Mouse (Mus musculus): ENCODE data around the gene Sema4b. TPM values are rescaled to one million over a fixed set of nuclear protein-coding genes. Genes with fewer than 3 reads are reported as not detected.

The Sema4b gene
- total and polyA plus RNA-seq, 3 experiments, result 10.9 to 17.3 TPM; not detected in 1

GRCm38 (mm10) chr7:80195576-80196263 lies 9.1 kb downstream of the Sema4b start:
- no peak overlapping the region for H3K9ac ChIP-seq (ENCODE audit: control insufficient read depth, low read depth, low read length, poor library complexity, severe bottlenecking)
- H3K4me3 ChIP-seq (ENCODE audit: control insufficient read depth in 1 of 2, insufficient read depth in 1 of 2, low read depth in 2 of 2, low read length in 2 of 2), result no peak overlapping the region
- no peaks in the 10 kb centered on the region for H3K27me3 ChIP-seq (ENCODE audit: control insufficient read depth in 1 of 2, insufficient read depth in 2 of 2, low read length in 2 of 2)
- TF ChIP-seq ZKSCAN1 (IDR thresholded peaks at IDR 0.05; ENCODE audit: low read depth, low read length), result no peak
- peaks cover 26% of the 10 kb centered on the region for H3K79me2 ChIP-seq (ENCODE audit: control insufficient read depth, insufficient read depth, low read length, poor library complexity)
- peaks cover 12 to 29% of the 10 kb centered on the region in 2 experiments for H3K4me1 ChIP-seq (ENCODE audit: control insufficient read depth in 1 of 2, insufficient read depth in 2 of 2, low read length in 2 of 2)
- peaks cover 0 to 28% of the 10 kb centered on the region in 2 experiments; a peak in 2 of 4 replicates for H3K36me3 ChIP-seq (ENCODE audit: control insufficient read depth in 1 of 2, insufficient read depth in 2 of 2, low read length in 2 of 2)
- H3K9me3 ChIP-seq (replicated peaks; ENCODE audit: insufficient read depth, low read length), result no peaks in the 10 kb centered on the region
- no peak for DNase-seq (ENCODE audit: low read depth, low spot score)
- no peak overlapping the region for H3K27ac ChIP-seq (ENCODE audit: control insufficient read depth, low read depth, low read length)

GRCm38 (mm10) chr7:80197371-80197770 lies 10.7 kb downstream of the Sema4b start:
- Histone ChIP-seq H3K27me3 (ENCODE audit: control insufficient read depth in 1 of 2, insufficient read depth in 2 of 2, low read length in 2 of 2) (no peaks in the 10 kb centered on the region), H3K9me3 (replicated peaks; ENCODE audit: insufficient read depth, low read length) (no peaks in the 10 kb centered on the region), H3K9ac (ENCODE audit: control insufficient read depth, low read depth, low read length, poor library complexity, severe bottlenecking) (peak overlapping the region; percentile 93), H3K79me2 (ENCODE audit: control insufficient read depth, insufficient read depth, low read length, poor library complexity) (peaks cover 42% of the 10 kb centered on the region), H3K4me3 (ENCODE audit: control insufficient read depth in 1 of 2, insufficient read depth in 1 of 2, low read depth in 2 of 2, low read length in 2 of 2) (peak overlapping the region; percentile 89 to 93), H3K27ac (ENCODE audit: control insufficient read depth, low read depth, low read length) (peak overlapping the region; percentile 67), H3K4me1 (ENCODE audit: control insufficient read depth in 1 of 2, insufficient read depth in 2 of 2, low read length in 2 of 2) (peaks cover 8 to 20% of the 10 kb centered on the region in 2 experiments), H3K36me3 (ENCODE audit: control insufficient read depth in 1 of 2, insufficient read depth in 2 of 2, low read length in 2 of 2) (peaks cover 0 to 19% of the 10 kb centered on the region in 2 experiments; a peak in 2 of 4 replicates)
- TF ChIP-seq POLR2AphosphoS2 (IDR thresholded peaks at IDR 0.05; ENCODE audit: low read length), result no peak
- peak; percentile 47; the same call in 1 of the 2 replicates for TF ChIP-seq MAZ (IDR thresholded peaks at IDR 0.05; ENCODE audit: low read depth, low read length)
- peak; percentile 50 for DNase-seq (ENCODE audit: low read depth, low spot score)

GRCm38 (mm10) chr7:80197941-80198778 lies 11.5 kb downstream of the Sema4b start:
- peak; percentile 86 for DNase-seq (ENCODE audit: low read depth, low spot score)
- TF ChIP-seq MEF2A (IDR thresholded peaks at IDR 0.05; ENCODE audit: extremely low read depth, insufficient replicate concordance, low read depth, low read length, poor library complexity, severe bottlenecking), result no peak
- TF ChIP-seq USF1 (IDR thresholded peaks at IDR 0.05; ENCODE audit: low read depth, low read length), result peak; percentile 94
- TF ChIP-seq UBTF (IDR thresholded peaks at IDR 0.05; ENCODE audit: borderline replicate concordance, insufficient read depth, low read depth, low read length), result peak; percentile 80; the same call in 1 of the 2 replicates
- 0 out of 2 replicates have a peak, but pooled peaks have one; percentile 30 for TF ChIP-seq TBP (IDR thresholded peaks at IDR 0.05; ENCODE audit: low read depth, low read length)
- TF ChIP-seq HCFC1 (IDR thresholded peaks at IDR 0.05; ENCODE audit: low read depth, low read length), result peak; percentile 58; the same call in 1 of the 2 replicates
- TF ChIP-seq MYC (IDR thresholded peaks at IDR 0.05; ENCODE audit: low read depth, low read length), result 0 out of 2 replicates have a peak, but pooled peaks have one; percentile 12
- TF ChIP-seq CHD1 (IDR thresholded peaks at IDR 0.05; ENCODE audit: low read depth, low read length), result 0 out of 2 replicates have a peak, but pooled peaks have one; percentile 6
- peak; percentile 69 for TF ChIP-seq MXI1 (IDR thresholded peaks at IDR 0.05; ENCODE audit: low read depth, low read length)
- 0 out of 2 replicates have a peak, but pooled peaks have one; percentile 39 for TF ChIP-seq ZMIZ1 (IDR thresholded peaks at IDR 0.05; ENCODE audit: low read depth, low read length)
- TF ChIP-seq BHLHE40 (IDR thresholded peaks at IDR 0.05; ENCODE audit: borderline replicate concordance, low read depth, low read length), result peak; percentile 69; the same call in 1 of the 2 replicates
- peak; percentile 65; the same call in 1 of the 2 replicates for TF ChIP-seq NELFE (IDR thresholded peaks at IDR 0.05; ENCODE audit: low read depth, low read length)
- TF ChIP-seq MAX (IDR thresholded peaks at IDR 0.05; ENCODE audit: low read length), result peak; percentile 70
- no peak for TF ChIP-seq ETS1 (IDR thresholded peaks at IDR 0.05; ENCODE audit: low read depth, low read length)
- TF ChIP-seq ELF1 (IDR thresholded peaks at IDR 0.05; ENCODE audit: low read depth, low read length), result peak; percentile 52; the same call in 1 of the 2 replicates
- TF ChIP-seq TCF12 (IDR thresholded peaks at IDR 0.05; ENCODE audit: low read depth, low read length), result peak; percentile 7; the same call in 1 of the 2 replicates
- no peak for TF ChIP-seq RAD21 (IDR thresholded peaks at IDR 0.05; ENCODE audit: low read depth, low read length)
- TF ChIP-seq CHD2 (IDR thresholded peaks at IDR 0.05; ENCODE audit: low read length), result no peak
- TF ChIP-seq USF2 (IDR thresholded peaks at IDR 0.05; ENCODE audit: borderline replicate concordance in 1 of 2, insufficient read depth in 1 of 2, low read depth in 1 of 2, low read length in 2 of 2), result peak; percentile 28 to 62; a peak in 3 of 4 replicates

More at GRCm38 (mm10) chr7:80197941-80198778, 11.5 kb downstream of the Sema4b start:
- no peaks in the 10 kb centered on the region for H3K9me3 ChIP-seq (replicated peaks; ENCODE audit: insufficient read depth, low read length)
- H3K36me3 ChIP-seq (ENCODE audit: control insufficient read depth in 1 of 2, insufficient read depth in 2 of 2, low read length in 2 of 2), result peaks cover 0 to 17% of the 10 kb centered on the region in 2 experiments; a peak in 2 of 4 replicates
- H3K27me3 ChIP-seq (ENCODE audit: control insufficient read depth in 1 of 2, insufficient read depth in 2 of 2, low read length in 2 of 2), result no peaks in the 10 kb centered on the region
- H3K27ac ChIP-seq (ENCODE audit: control insufficient read depth, low read depth, low read length), result peak overlapping the region; percentile 67
- peak overlapping the region; percentile 89 to 93 for H3K4me3 ChIP-seq (ENCODE audit: control insufficient read depth in 1 of 2, insufficient read depth in 1 of 2, low read depth in 2 of 2, low read length in 2 of 2)
- H3K4me1 ChIP-seq (ENCODE audit: control insufficient read depth in 1 of 2, insufficient read depth in 2 of 2, low read length in 2 of 2), result peaks cover 6 to 20% of the 10 kb centered on the region in 2 experiments
- H3K9ac ChIP-seq (ENCODE audit: control insufficient read depth, low read depth, low read length, poor library complexity, severe bottlenecking), result peak overlapping the region; percentile 93
- H3K79me2 ChIP-seq (ENCODE audit: control insufficient read depth, insufficient read depth, low read length, poor library complexity), result peaks cover 50% of the 10 kb centered on the region

Measured in MEL (cell line).